ENCODE assay signal across 28 mouse cellular contexts in genomic region chr2:173443262-173443661, GRCm38 (mm10).
A peak's percentile ranks its signal among the peaks of the same experiment; 100 is the strongest.
DNase-seq lines count a peak whose midpoint lies in the region; ATAC-seq lines count a peak whose summit lies in the region.
"Had no signal": no experiment of that assay in that cellular context is flagged by ENCODE, and none has a peak within 500 bp of the region (broad histone marks: within the 10 kb centered on the region; RNA-seq: fewer than 3 reads in every experiment).

No protein-coding gene starts in this region.

- no peak for DNase-seq in kidney, adult 8-10 months
- peak; percentile 35 for DNase-seq in midbrain, embryonic 11.5 days (ENCODE audit: low spot score, missing footprints)
- no peak for DNase-seq in neural tube, embryonic 10.5 days (ENCODE audit: extremely low spot score, low spot score)
- no peak for DNase-seq in heart, postnatal 14 days
- DNase-seq: adrenal gland, adult 2 months; adrenal gland, postnatal 14 days; cerebellum, adult 11-12 months; cerebellum, adult 8-10 months; cerebellum, postnatal 10 days; cerebellum, postnatal 36 days; embryo, embryonic 11 days; gastrocnemius, postnatal 25 days; heart, adult 18-20 months; heart, postnatal 10 days; heart, postnatal 4 days had no signal

- intact Hi-C loops in heart, postnatal 14 days (cut with DNase I) = no loop called here

- ATAC-seq in kidney, embryonic 15.5 days (replicated peaks; ENCODE audit: low FRiP score) = 0 out of 2 replicates have a peak, but pooled peaks have one; percentile 41
- no peak for ATAC-seq in midbrain, embryonic 11.5 days (ENCODE audit: low FRiP score)
- no peak for ATAC-seq in midbrain, embryonic 16.5 days
- peak; percentile 64 for ATAC-seq in neural tube, embryonic 13.5 days (ENCODE audit: low read depth)
- ATAC-seq in neural tube, embryonic 15.5 days (ENCODE audit: low FRiP score) = 0 out of 2 replicates have a peak, but pooled peaks have one; percentile 50
- ATAC-seq: CD4-positive, CD25-positive, alpha-beta regulatory T cell, adult 4 months; forebrain, embryonic 15.5 days had no signal

- no peaks in the 10 kb centered on the region for H3K36me3 ChIP-seq in kidney, embryonic 15.5 days
- no peaks in the 10 kb centered on the region for H3K36me3 ChIP-seq in midbrain, embryonic 11.5 days (ENCODE audit: control insufficient read depth, insufficient read depth, low read length)
- H3K36me3 ChIP-seq in midbrain, embryonic 16.5 days (ENCODE audit: control insufficient read depth, insufficient read depth, low read length) = no peaks in the 10 kb centered on the region
- no peaks in the 10 kb centered on the region for H3K36me3 ChIP-seq in neural tube, embryonic 13.5 days
- no peaks in the 10 kb centered on the region for H3K36me3 ChIP-seq in neural tube, embryonic 15.5 days
- H3K36me3 ChIP-seq: embryonic facial prominence, embryonic 10.5 days; embryonic facial prominence, embryonic 13.5 days; forebrain, embryonic 12.5 days; forebrain, embryonic 15.5 days; heart, embryonic 12.5 days; heart, embryonic 15.5 days; hindbrain, embryonic 12.5 days had no signal

- peaks cover 14% of the 10 kb centered on the region; the same call in 1 of the 2 replicates for H3K27me3 ChIP-seq in kidney, embryonic 15.5 days
- H3K27me3 ChIP-seq in midbrain, embryonic 11.5 days (ENCODE audit: control insufficient read depth, insufficient read depth, low read length) = no peaks in the 10 kb centered on the region
- no peaks in the 10 kb centered on the region for H3K27me3 ChIP-seq in midbrain, embryonic 16.5 days (ENCODE audit: control insufficient read depth, insufficient read depth, low read depth, low read length)
- no peaks in the 10 kb centered on the region for H3K27me3 ChIP-seq in neural tube, embryonic 13.5 days
- 0 out of 2 replicates have a peak, but pooled peaks cover 4% of the 10 kb centered on the region for H3K27me3 ChIP-seq in neural tube, embryonic 15.5 days (replicated peaks)
- H3K27me3 ChIP-seq: embryonic facial prominence, embryonic 13.5 days; forebrain, embryonic 12.5 days; forebrain, embryonic 15.5 days; hindbrain, embryonic 12.5 days had no signal

- H3K4me3 ChIP-seq in kidney, embryonic 15.5 days (replicated peaks) = no peak overlapping the region
- H3K4me3 ChIP-seq in midbrain, embryonic 11.5 days (ENCODE audit: low read depth, low read length) = no peak overlapping the region
- no peak overlapping the region for H3K4me3 ChIP-seq in midbrain, embryonic 16.5 days (ENCODE audit: low read depth, low read length)
- H3K4me3 ChIP-seq in neural tube, embryonic 13.5 days = no peak overlapping the region
- no peak overlapping the region for H3K4me3 ChIP-seq in neural tube, embryonic 15.5 days (replicated peaks)
- H3K4me3 ChIP-seq: embryonic facial prominence, embryonic 10.5 days; embryonic facial prominence, embryonic 13.5 days; erythroblast, embryonic 14.5 days; forebrain, embryonic 12.5 days; forebrain, embryonic 15.5 days; heart, embryonic 12.5 days; heart, embryonic 15.5 days; hindbrain, embryonic 12.5 days had no signal

- WGBS in kidney, embryonic 15.5 days = 13% methylated on average over 10 of the region's 10 CpGs
- 75% methylated on average over 10 of the region's 10 CpGs for WGBS in midbrain, embryonic 11.5 days
- WGBS in midbrain, embryonic 16.5 days = 39% methylated on average over 10 of the region's 10 CpGs
- WGBS in neural tube, embryonic 13.5 days = 31% methylated on average over 10 of the region's 10 CpGs
- 22% methylated on average over 10 of the region's 10 CpGs for WGBS in neural tube, embryonic 15.5 days

- peaks cover 15% of the 10 kb centered on the region for H3K4me1 ChIP-seq in kidney, embryonic 15.5 days
- H3K4me1 ChIP-seq in midbrain, embryonic 11.5 days (ENCODE audit: control insufficient read depth, insufficient read depth, low read length) = no peaks in the 10 kb centered on the region
- peaks cover 9% of the 10 kb centered on the region for H3K4me1 ChIP-seq in midbrain, embryonic 16.5 days (ENCODE audit: control insufficient read depth, insufficient read depth, low read length)
- H3K4me1 ChIP-seq in neural tube, embryonic 13.5 days (replicated peaks) = peaks cover 34% of the 10 kb centered on the region
- H3K4me1 ChIP-seq in neural tube, embryonic 15.5 days = peaks cover 16% of the 10 kb centered on the region
- H3K4me1 ChIP-seq: forebrain, embryonic 15.5 days; heart, embryonic 12.5 days; heart, embryonic 15.5 days had no signal

- H3K9me3 ChIP-seq in kidney, embryonic 15.5 days (replicated peaks) = no peaks in the 10 kb centered on the region
- H3K9me3 ChIP-seq in midbrain, embryonic 11.5 days (ENCODE audit: control insufficient read depth, low read length) = no peaks in the 10 kb centered on the region
- no peaks in the 10 kb centered on the region for H3K9me3 ChIP-seq in midbrain, embryonic 16.5 days (replicated peaks; ENCODE audit: control insufficient read depth, low read length, poor library complexity, severe bottlenecking)
- H3K9me3 ChIP-seq in neural tube, embryonic 13.5 days = 0 out of 2 replicates have a peak, but pooled peaks cover 5% of the 10 kb centered on the region
- H3K9me3 ChIP-seq in neural tube, embryonic 15.5 days (replicated peaks) = no peaks in the 10 kb centered on the region
- H3K9me3 ChIP-seq: embryonic facial prominence, embryonic 10.5 days; forebrain, embryonic 12.5 days; forebrain, embryonic 15.5 days; heart, embryonic 15.5 days; hindbrain, embryonic 12.5 days had no signal

- H3K27ac ChIP-seq in kidney, embryonic 15.5 days = no peak overlapping the region
- no peak overlapping the region for H3K27ac ChIP-seq in midbrain, embryonic 11.5 days (ENCODE audit: low read depth, low read length)
- no peak overlapping the region for H3K27ac ChIP-seq in midbrain, embryonic 16.5 days (ENCODE audit: low read length)
- no peak overlapping the region for H3K27ac ChIP-seq in neural tube, embryonic 13.5 days (replicated peaks)
- H3K27ac ChIP-seq in neural tube, embryonic 15.5 days (replicated peaks) = no peak overlapping the region
- H3K27ac ChIP-seq: embryonic facial prominence, embryonic 10.5 days; embryonic facial prominence, embryonic 13.5 days; forebrain, embryonic 12.5 days; forebrain, embryonic 15.5 days; heart, embryonic 15.5 days; hindbrain, embryonic 12.5 days had no signal

- H3K4me2 ChIP-seq in kidney, embryonic 15.5 days = no peak overlapping the region
- no peak overlapping the region for H3K4me2 ChIP-seq in midbrain, embryonic 11.5 days
- no peak overlapping the region for H3K4me2 ChIP-seq in midbrain, embryonic 16.5 days (ENCODE audit: low read length)
- H3K4me2 ChIP-seq in neural tube, embryonic 13.5 days = no peak overlapping the region
- no peak overlapping the region for H3K4me2 ChIP-seq in neural tube, embryonic 15.5 days
- H3K4me2 ChIP-seq: embryonic facial prominence, embryonic 13.5 days; forebrain, embryonic 12.5 days; forebrain, embryonic 15.5 days; heart, embryonic 12.5 days; heart, embryonic 15.5 days; hindbrain, embryonic 12.5 days had no signal

- no peak overlapping the region for H3K9ac ChIP-seq in kidney, embryonic 15.5 days
- H3K9ac ChIP-seq in midbrain, embryonic 11.5 days (ENCODE audit: low read length) = no peak overlapping the region
- H3K9ac ChIP-seq in midbrain, embryonic 16.5 days (ENCODE audit: low read depth, low read length) = no peak overlapping the region
- H3K9ac ChIP-seq in neural tube, embryonic 13.5 days = no peak overlapping the region
- no peak overlapping the region for H3K9ac ChIP-seq in neural tube, embryonic 15.5 days (replicated peaks)
- H3K9ac ChIP-seq: embryonic facial prominence, embryonic 13.5 days; forebrain, embryonic 12.5 days; forebrain, embryonic 15.5 days; heart, embryonic 12.5 days; heart, embryonic 15.5 days; hindbrain, embryonic 12.5 days had no signal

Comparison
In these comparisons a context has a peak if more than half of its experiments do, and no peak if none do; other contexts are left out.
1. ATAC-seq: peak in kidney, embryonic 15.5 days (single experiment), neural tube, embryonic 13.5 days (single experiment) and neural tube, embryonic 15.5 days (single experiment); none in midbrain, embryonic 11.5 days (single experiment) and midbrain, embryonic 16.5 days (single experiment).